Mouse (Mus musculus): ENCODE data around the gene St6galnac5.

Gene St6galnac5

DNA sequence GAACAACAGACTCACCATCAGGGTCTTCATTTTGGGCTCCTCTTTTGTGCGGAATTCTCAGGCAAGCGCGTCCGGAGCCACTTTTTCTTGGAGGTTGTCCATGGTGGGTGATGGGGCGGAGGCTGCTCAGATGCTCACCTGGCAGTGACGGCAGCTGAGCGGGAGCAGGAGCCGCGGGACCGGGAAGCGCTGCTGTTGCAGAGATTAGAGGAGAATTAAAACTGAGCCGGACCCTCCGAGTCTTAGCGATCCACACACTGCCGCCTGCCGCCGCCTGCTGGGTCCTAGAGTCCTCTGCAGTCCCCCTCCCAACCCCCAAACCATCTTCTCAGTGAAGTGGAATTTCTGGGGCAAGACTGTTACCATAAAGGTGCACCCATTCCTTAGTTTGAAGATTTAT, at the start of gene St6galnac5:
St6galnac5 (minus strand) TSS at position 259 of the 400 bp plus-strand sequence.
- no peak for DNase-seq

DNA sequence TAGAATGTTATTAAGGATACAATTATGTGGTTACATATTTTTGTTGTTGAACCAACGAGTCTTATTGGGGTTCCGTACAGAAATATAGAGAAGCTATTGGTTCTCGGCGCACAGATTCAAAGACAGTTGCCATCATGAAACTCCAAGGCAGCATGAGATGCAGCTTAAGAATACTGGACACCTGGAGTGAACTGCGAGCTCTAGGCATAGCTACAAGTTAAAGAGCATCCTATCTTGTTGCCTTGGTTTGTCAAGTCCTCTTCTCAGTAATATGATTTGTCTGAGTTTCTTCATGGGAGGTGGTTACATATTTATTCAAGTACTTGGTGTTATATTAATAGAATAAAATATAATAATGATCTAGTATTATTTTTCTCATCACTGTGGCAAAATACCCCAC, 48.7 kb upstream of the St6galnac5 start:
- no peak for DNase-seq

DNA sequence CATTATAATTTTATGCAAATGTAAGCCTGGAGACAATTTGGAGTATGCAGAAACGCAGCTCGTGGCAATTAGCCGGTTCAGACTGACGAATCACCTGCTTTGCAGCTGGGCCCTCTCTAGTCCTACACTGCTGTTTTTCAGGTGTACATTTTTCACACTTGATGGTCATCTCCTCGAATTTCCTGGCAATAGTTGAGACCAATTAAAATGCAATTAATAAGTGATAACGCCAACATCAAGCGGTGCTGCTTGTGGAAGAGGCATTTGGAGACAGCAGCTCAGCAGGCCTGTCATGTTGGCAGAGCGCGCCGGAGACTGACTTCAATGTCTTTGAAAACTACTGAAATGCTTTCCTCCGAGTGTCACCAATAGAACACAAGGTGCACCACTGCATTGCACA, 42.0 kb upstream of the St6galnac5 start:
- DNase-seq = no peak

DNA sequence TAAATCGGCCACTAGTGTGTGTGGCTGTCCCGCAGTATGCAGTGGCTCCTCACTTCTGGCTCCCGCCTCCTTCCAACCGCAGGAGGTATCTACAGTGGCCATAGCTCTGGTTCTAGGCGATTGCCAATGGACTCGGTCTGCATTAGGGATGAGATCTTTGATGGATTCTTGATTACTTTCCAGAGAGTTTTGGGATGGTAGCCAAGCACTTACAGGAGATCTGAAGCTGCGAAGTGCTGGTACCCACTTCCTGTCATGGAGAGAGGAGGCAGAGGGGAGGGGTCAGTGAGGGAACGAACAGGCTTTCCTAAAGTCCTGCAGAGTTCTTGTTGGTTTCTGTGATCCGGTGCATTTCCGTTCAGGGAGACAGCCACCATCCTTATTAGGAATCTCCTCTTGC, 36.0 kb upstream of the St6galnac5 start:
- peak; percentile 3 for DNase-seq

- no peak for DNase-seq
These were observed 34.3 kb upstream of the St6galnac5 start for GRCm38 (mm10) chr3:153016355-153016754.

DNA sequence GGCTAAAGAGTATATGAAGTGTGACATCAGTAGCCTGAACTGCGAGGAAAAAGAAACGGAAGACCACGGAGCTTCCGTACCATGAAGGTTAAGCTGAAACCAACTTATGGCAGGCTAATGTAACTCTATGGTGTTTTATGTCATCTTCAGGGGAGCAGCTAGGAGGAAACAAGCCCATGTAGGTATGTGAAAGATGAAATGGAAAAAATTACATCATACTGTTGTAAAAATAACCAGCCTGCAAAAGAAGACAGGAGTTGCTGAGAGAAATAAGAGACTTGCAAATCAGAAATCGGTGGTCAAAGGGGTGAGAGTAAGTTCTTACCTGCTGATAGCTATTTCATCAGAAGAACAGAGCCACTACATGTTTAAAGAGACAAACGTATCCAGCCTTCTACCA, 24.8 kb upstream of the St6galnac5 start:
- DNase-seq = no peak

DNA sequence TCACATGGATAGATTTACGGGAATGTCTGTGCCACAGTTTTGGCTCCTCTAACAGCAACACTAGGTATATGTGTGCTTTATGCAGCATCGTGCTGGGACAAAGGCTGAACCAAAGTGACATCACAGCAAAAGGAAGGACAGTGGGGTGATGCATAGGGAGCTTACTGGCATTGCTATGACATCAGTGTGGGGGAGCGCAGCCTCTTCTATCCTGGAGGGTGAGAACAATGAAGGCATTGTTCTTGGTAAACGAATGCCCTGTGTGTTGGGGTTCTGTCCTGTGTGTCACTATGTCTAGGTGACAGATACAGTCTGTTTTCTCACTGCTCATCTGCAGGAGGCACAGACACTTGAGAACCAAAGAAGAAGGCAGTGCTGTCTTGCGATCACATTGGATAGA, 16.9 kb upstream of the St6galnac5 start:
- no peak for DNase-seq

DNA sequence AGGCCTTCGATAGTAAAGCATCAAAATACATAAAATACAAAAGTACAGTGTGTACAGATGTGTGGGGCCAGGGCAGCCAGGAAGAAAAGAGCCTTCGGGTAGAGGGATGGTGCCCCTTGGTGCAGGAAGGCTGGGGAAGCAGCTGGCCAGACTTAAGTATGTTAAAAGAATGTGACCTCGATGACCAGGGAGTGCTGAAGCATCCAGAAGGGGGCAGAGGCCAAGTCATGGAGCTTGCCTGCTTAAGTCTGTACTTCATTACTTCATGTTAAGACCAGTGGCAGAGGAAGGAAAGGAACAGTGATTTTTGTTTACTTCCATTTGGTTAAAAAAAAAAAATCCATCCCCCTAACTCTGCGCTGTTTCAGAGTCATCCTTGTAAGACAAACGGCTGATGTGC, 16.1 kb upstream of the St6galnac5 start:
- peak; percentile 37 for DNase-seq

- no peak for DNase-seq
These were observed 11.6 kb upstream of the St6galnac5 start for GRCm38 (mm10) chr3:152993608-152994007.

GRCm38 (mm10) chr3:152990787-152991186, 8.7 kb upstream of the St6galnac5 start:
- DNase-seq = no peak

DNA sequence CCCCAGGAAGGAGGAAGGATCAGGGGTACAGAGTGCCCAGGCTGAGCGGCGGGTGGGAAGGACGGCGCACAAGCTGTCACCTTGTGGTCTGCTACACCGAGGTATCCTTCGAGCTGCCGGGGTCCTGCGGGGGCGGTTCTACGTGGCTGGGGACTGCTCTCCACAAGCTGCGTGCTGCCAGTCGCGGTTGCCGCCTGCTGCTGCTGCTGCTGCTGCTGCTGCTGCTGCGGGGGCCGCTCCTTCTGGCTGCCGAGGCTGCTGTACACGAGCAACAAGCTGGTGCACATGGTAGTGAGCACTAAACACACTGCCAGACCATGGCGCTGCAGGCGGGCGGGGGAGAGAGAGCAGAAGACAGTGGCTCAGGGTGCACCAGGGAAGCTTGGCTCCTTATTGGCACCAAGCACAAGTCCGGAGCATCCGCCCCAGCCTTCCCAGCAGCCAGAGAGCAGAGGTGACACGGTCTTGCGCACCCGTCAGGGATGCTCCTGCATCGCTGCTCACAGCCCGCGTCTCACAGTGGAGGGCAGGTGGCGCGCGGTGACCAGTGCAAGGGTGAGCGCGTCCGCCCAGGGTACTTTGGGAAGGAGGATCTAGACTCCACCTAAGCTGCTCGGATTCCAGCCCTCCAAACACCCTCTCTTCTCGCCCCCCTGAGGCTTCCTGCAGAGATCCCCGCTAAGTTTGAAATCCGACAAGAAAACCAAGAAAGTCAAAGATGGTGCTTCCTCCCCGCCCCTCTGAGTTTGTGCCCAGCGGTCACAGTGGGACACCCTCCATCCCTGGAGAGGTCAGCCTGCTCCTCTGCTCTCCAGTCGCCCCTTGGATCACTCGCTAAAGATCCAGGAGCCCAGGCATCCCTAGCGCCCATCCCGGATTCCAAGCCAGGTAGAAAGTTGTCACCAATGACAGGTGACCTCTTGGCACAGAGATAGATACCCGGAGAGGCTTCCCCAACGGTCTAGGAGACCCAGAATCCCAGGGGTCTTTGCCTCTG, 770 bp downstream of the St6galnac5 start:
- no peak for DNase-seq

DNA sequence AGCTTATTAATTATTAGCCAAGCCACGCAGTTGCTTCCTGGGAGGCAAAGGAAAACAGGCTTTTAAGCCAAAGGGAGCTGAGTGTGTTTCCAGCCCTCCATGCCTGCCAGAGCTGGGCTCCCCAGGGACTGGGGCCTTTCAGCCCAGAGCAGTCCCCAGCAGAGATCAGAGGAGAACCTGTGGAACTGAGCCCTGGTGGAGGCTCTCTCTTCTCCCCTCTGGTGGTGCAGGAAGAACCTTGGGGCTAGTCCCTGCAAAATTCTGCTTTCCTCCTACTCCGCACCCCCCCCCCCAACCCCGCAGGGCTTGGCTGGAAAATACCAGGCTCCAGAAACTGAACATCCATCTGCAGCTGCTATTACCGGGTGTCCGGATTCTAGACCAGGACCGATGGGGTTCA, 1.6 kb downstream of the St6galnac5 start:
- DNase-seq = no peak

GRCm38 (mm10) chr3:152979481-152980092, 2.5 kb downstream of the St6galnac5 start:
- peak; percentile 29 for DNase-seq

DNA sequence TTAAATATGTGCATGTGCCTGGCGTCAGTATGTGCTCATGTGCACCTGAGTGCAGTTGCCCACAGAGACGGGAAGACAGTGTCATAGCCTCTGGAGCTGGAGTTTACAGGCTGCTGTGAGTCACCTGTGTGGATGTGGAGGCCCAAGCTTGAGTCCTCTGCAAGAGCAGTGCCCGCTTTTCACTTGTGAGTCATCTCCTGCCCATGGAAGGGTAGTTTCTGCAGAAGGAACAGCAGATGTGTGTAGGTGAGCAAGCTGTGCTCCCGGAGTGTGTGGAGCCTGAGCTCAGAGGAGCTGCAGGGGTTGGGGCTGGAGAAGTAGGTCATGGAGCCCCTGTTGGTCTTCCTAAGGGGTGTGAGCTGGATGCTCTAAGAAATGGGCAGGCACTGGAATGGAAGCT, 10.7 kb downstream of the St6galnac5 start:
- DNase-seq = no peak

GRCm38 (mm10) chr3:152969774-152970347, 12.2 kb downstream of the St6galnac5 start:
- DNase-seq = peak; percentile 13

DNA sequence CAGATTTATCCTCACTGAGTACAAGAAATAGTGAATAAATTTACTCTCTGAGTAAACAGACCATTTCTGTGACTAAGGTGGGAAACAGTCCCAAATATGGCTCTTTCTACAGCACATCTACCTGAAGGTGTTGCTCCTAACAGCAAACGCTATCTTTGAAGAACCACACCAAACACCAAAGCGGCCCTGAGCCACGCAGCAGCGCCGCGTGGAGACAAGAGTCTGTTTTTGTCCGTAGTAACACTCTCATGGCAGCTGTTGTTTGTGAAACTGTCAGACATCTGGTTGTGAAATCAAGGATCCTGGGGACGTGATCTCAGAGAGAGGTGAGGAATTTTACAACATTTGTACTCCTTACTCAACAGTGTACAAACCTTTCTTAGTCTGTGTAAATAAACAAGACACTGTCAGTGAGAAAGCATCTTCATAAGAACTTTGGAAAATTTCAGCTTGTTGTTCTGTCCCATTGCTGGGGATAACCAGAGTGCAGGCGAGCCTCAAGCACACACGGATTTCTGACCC, 20.1 kb downstream of the St6galnac5 start:
- peak; percentile 4 for DNase-seq

DNA sequence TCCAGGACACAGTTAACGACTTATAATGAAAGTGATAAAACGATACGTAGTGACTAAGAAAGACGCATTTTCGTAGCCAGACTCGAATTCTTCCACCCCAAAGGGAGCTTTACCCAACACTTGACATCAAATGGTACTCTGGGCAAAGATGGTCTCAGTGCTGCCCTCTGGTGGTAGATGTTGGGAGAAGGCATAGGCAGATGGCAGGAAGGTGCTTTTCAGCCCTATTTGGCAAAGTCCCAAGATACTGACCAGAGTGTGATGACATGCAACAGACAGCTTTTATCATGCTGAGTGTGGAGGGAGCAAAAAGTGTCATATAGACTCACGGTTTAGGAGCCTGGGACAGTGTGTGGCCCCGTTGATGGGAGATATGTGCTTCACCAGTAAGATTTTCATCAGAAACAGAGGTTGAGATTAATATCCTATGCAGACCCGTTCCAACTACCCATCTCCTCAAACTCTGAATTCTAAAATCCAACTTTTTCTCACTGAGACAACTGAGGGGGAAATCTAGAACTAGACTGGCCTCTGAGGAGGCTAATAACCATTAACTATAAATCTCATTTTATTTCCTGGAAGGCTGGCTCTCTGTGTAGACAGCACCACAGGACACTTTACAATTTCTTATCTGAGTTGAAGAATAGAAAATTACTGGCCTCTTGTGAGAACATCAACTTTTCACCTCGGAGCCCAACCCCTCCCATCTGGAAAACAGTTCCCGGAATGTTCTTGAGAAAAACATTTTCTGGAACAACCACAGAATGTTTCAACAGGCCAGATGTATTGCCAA, 23.5 kb downstream of the St6galnac5 start:
- peak; percentile 76 for DNase-seq

DNA sequence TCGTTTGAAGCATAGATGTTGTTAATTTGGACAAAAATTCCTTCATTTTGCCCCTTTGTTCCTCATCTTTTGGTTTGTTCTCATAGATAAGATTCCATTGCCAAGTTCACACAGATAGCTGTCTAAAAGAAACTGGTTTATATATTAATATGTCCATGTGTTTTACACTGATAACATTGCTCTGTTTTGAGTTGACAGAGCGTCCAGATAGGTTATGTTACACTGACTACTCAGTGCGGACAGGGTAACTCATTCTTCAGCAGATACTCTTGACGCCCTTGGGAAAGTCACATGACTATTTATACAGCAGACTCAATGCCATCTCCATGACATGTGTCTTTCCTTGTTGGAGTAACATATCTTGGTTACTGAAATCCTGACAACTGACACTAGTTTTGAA, 25.3 kb downstream of the St6galnac5 start:
- no peak for DNase-seq

GRCm38 (mm10) chr3:152956038-152956437, 26.0 kb downstream of the St6galnac5 start:
- DNase-seq = no peak

DNA sequence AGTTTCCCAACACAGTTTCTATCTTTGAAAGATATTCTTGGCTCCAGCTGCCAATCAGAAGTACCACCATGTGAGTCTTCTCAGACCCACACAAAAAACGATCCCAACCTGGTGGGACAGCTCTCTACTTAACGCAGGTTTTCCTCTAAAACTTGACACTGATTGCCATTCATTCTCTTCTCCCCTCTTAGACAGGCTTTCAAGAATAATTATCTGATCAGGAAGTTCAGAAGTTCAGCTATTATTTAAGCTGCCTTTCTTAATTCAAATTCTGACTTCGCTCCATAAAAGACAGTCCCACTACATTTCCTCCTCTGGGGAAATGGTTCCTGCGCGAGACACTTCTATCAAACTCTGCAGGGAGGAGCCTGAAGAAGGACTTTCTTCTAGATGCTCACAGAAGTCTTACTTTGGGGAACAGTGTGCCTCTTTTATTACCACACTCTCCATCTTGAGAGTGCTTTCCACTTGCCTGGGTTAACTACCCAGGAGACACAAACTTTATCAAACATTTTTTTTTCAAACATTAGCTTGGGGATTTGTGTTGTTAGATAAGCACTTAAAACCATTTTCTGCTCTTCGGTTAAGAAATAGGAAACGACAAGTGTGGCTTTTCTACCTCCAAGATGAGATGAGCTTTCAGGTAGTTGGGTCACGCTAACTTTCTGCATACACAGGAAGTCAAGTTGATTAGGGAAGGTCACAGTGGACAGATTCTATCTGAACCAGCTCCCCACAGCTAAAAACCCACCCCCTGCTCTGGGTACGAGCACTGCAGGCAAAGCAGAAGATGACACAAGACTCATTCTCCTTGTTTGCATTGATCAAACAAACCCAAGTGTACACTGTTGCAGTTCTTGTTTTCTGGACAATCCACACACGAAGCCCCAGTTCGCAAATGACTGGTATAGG, 30.2 kb downstream of the St6galnac5 start:
- no peak for DNase-seq

- no peak for DNase-seq
These were observed 31.1 kb downstream of the St6galnac5 start for GRCm38 (mm10) chr3:152950914-152951313.

DNA sequence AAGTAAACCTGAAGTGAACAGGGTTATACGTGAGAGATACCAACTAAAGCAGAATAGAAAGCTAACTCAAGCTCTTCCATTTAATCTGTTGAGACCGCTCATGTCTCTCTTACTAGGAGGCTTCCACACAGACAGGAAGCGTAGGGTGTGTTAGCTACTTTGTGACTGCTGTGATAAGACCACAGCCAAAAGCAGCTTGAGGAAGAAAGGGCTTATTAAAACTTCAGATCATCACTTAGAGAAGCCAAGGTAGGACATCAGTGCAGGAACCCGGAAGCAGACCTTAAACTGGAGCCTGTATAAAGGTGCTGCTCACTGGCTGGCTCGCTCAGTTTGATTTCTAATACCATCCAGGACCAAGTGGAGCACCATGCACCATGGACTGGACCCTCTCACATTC, 31.7 kb downstream of the St6galnac5 start:
- no peak for DNase-seq

Data from lung, postnatal 36 days (tissue).